Mouse (Mus musculus): ENCODE data around the gene Erbb4.

The Erbb4 gene

GRCm38 (mm10) chr1:69024858-69025257 is 83.0 kb downstream of the Erbb4 start:
- DNase-seq (ENCODE audit: low spot score) = no peak

- peak; percentile 54 for DNase-seq (ENCODE audit: low spot score)
Measured at GRCm38 (mm10) chr1:69023157-69023925, 84.5 kb downstream of the Erbb4 start.

GRCm38 (mm10) chr1:69009800-69010505 is 97.9 kb downstream of the Erbb4 start:
- no peak for DNase-seq (ENCODE audit: low spot score)

GRCm38 (mm10) chr1:69001371-69001770 is 106.5 kb downstream of the Erbb4 start:
- no peak for DNase-seq (ENCODE audit: low spot score)

GRCm38 (mm10) chr1:68979251-68979650 is 128.6 kb downstream of the Erbb4 start:
- DNase-seq (ENCODE audit: low spot score) = no peak

GRCm38 (mm10) chr1:68978571-68978970 is 129.3 kb downstream of the Erbb4 start:
- DNase-seq (ENCODE audit: low spot score) = no peak

- no peak for DNase-seq (ENCODE audit: low spot score)
Measured at GRCm38 (mm10) chr1:68973355-68974127, 134.3 kb downstream of the Erbb4 start.

- DNase-seq (ENCODE audit: low spot score) = no peak
Measured at GRCm38 (mm10) chr1:68964127-68964526, 143.7 kb downstream of the Erbb4 start.

- no peak for DNase-seq (ENCODE audit: low spot score)
Measured at GRCm38 (mm10) chr1:68961365-68962116, 146.3 kb downstream of the Erbb4 start.

GRCm38 (mm10) chr1:68956766-68957533 is 150.9 kb downstream of the Erbb4 start:
- DNase-seq (ENCODE audit: low spot score) = no peak

GRCm38 (mm10) chr1:68955482-68955881 is 152.4 kb downstream of the Erbb4 start:
- no peak for DNase-seq (ENCODE audit: low spot score)

GRCm38 (mm10) chr1:68943141-68943540 is 164.7 kb downstream of the Erbb4 start:
- no peak for DNase-seq (ENCODE audit: low spot score)

- DNase-seq (ENCODE audit: low spot score) = no peak
Measured at GRCm38 (mm10) chr1:68934804-68935203, 173.1 kb downstream of the Erbb4 start.

- no peak for DNase-seq (ENCODE audit: low spot score)
Measured at GRCm38 (mm10) chr1:68933330-68934065, 174.4 kb downstream of the Erbb4 start.

GRCm38 (mm10) chr1:68917828-68918227 is 190.0 kb downstream of the Erbb4 start:
- DNase-seq (ENCODE audit: low spot score) = no peak

- DNase-seq (ENCODE audit: low spot score) = peak; percentile 53
Measured at GRCm38 (mm10) chr1:68892041-68892440, 215.8 kb downstream of the Erbb4 start.

- DNase-seq (ENCODE audit: low spot score) = peak; percentile 30
Measured at GRCm38 (mm10) chr1:68886823-68887222, 221.0 kb downstream of the Erbb4 start.

GRCm38 (mm10) chr1:68874954-68875353 is 232.9 kb downstream of the Erbb4 start:
- no peak for DNase-seq (ENCODE audit: low spot score)

- DNase-seq (ENCODE audit: low spot score) = no peak
Measured at GRCm38 (mm10) chr1:68873635-68874020, 234.2 kb downstream of the Erbb4 start.

GRCm38 (mm10) chr1:68872976-68873634 is 234.8 kb downstream of the Erbb4 start:
- no peak for DNase-seq (ENCODE audit: low spot score)
